Mouse (Mus musculus): ENCODE measurements around the gene Akap11. TPM values are rescaled to one million over a fixed set of nuclear protein-coding genes. Genes with fewer than 3 reads are reported as not detected.

Gene Akap11
- 18.3 and 19.5 TPM in 2 replicates for polyA plus RNA-seq (2014; fragmentation: Nextera tagmentation; extraction: Ambion mirVana)

- H3K9me3 ChIP-seq (ENCODE audit: control insufficient read depth, low read length), result no peaks in the 10 kb centered on the region
- H3K27ac ChIP-seq (ENCODE audit: low read depth, low read length), result peak within 1 kb of the TSS; percentile 84
- H3K36me3 ChIP-seq (ENCODE audit: control insufficient read depth, insufficient read depth, low read length), result no peaks in the 10 kb centered on the region
- peak within 1 kb of the TSS; percentile 83 for H3K4me3 ChIP-seq (ENCODE audit: low read depth, low read length)
- no peaks in the 10 kb centered on the region for H3K27me3 ChIP-seq (ENCODE audit: control insufficient read depth, insufficient read depth, low read length)
- peaks cover 3% of the 10 kb centered on the region for H3K4me1 ChIP-seq (replicated peaks; ENCODE audit: control insufficient read depth, insufficient read depth, low read length)
- peak within 1 kb of the TSS; percentile 78 for H3K4me2 ChIP-seq (ENCODE audit: low read depth, low read length, severe bottlenecking)
- under 1% methylated on average over 78 of the region's 82 CpGs for WGBS
- peak within 1 kb of the TSS; percentile 91 for H3K9ac ChIP-seq (ENCODE audit: low read length)
- DNase-seq (ENCODE audit: low spot score), result peak; percentile 98
- peak; percentile 97 for ATAC-seq (replicated peaks; ENCODE audit: low FRiP score)
Measured at GRCm38 (mm10) chr14:78536281-78537165, at the start of gene Akap11. TSS of gene Akap11 (minus strand) at chr14:78536808.

- no peak overlapping the region for H3K27ac ChIP-seq (ENCODE audit: low read depth, low read length)
- H3K4me2 ChIP-seq (ENCODE audit: low read depth, low read length, severe bottlenecking), result no peak overlapping the region
- no peaks in the 10 kb centered on the region; the same call in 1 of the 2 replicates for H3K36me3 ChIP-seq (ENCODE audit: control insufficient read depth, insufficient read depth, low read length)
- DNase-seq (ENCODE audit: low spot score) (no peak), ATAC-seq (replicated peaks; ENCODE audit: low FRiP score) (no peak)
- H3K4me3 ChIP-seq (ENCODE audit: low read depth, low read length), result no peak overlapping the region
- no peaks in the 10 kb centered on the region for H3K27me3 ChIP-seq (ENCODE audit: control insufficient read depth, insufficient read depth, low read length)
- no peaks in the 10 kb centered on the region for H3K4me1 ChIP-seq (replicated peaks; ENCODE audit: control insufficient read depth, insufficient read depth, low read length)
- no peaks in the 10 kb centered on the region for H3K9me3 ChIP-seq (ENCODE audit: control insufficient read depth, low read length)
- H3K9ac ChIP-seq (ENCODE audit: low read length), result no peak overlapping the region
- 93% methylated on average over 13 of the region's 13 CpGs for WGBS
Measured at GRCm38 (mm10) chr14:78584222-78584621, 47.6 kb upstream of the Akap11 start.

- Histone ChIP-seq H3K27ac (ENCODE audit: low read depth, low read length) (no peak overlapping the region), H3K9ac (ENCODE audit: low read length) (no peak overlapping the region), H3K9me3 (ENCODE audit: control insufficient read depth, low read length) (no peaks in the 10 kb centered on the region), H3K4me3 (ENCODE audit: low read depth, low read length) (no peak overlapping the region), H3K4me1 (replicated peaks; ENCODE audit: control insufficient read depth, insufficient read depth, low read length) (no peaks in the 10 kb centered on the region), H3K4me2 (ENCODE audit: low read depth, low read length, severe bottlenecking) (no peak overlapping the region), H3K36me3 (ENCODE audit: control insufficient read depth, insufficient read depth, low read length) (no peaks in the 10 kb centered on the region; the same call in 1 of the 2 replicates), H3K27me3 (ENCODE audit: control insufficient read depth, insufficient read depth, low read length) (no peaks in the 10 kb centered on the region)
- no peak for ATAC-seq (replicated peaks; ENCODE audit: low FRiP score)
- DNase-seq (ENCODE audit: low spot score), result no peak
Measured at GRCm38 (mm10) chr14:78583168-78583567, 46.6 kb upstream of the Akap11 start.

GRCm38 (mm10) chr14:78575899-78576298 is 39.3 kb upstream of the Akap11 start:
- no peaks in the 10 kb centered on the region for H3K36me3 ChIP-seq (ENCODE audit: control insufficient read depth, insufficient read depth, low read length)
- no peak overlapping the region for H3K4me3 ChIP-seq (ENCODE audit: low read depth, low read length)
- 0 out of 2 replicates have a peak, but pooled peaks cover 2% of the 10 kb centered on the region for H3K9me3 ChIP-seq (ENCODE audit: control insufficient read depth, low read length)
- H3K27ac ChIP-seq (ENCODE audit: low read depth, low read length), result no peak overlapping the region
- 75% methylated on average over 13 of the region's 13 CpGs for WGBS
- ATAC-seq (replicated peaks; ENCODE audit: low FRiP score), result no peak
- H3K4me1 ChIP-seq (replicated peaks; ENCODE audit: control insufficient read depth, insufficient read depth, low read length), result no peaks in the 10 kb centered on the region
- no peaks in the 10 kb centered on the region for H3K27me3 ChIP-seq (ENCODE audit: control insufficient read depth, insufficient read depth, low read length)
- no peak overlapping the region for H3K4me2 ChIP-seq (ENCODE audit: low read depth, low read length, severe bottlenecking)
- H3K9ac ChIP-seq (ENCODE audit: low read length), result no peak overlapping the region
- no peak for DNase-seq (ENCODE audit: low spot score)

GRCm38 (mm10) chr14:78568410-78568809 is 31.8 kb upstream of the Akap11 start:
- DNase-seq (ENCODE audit: low spot score), result no peak
- H3K27ac ChIP-seq (ENCODE audit: low read depth, low read length), result no peak overlapping the region
- no peaks in the 10 kb centered on the region for H3K4me1 ChIP-seq (replicated peaks; ENCODE audit: control insufficient read depth, insufficient read depth, low read length)
- H3K9me3 ChIP-seq (ENCODE audit: control insufficient read depth, low read length), result no peaks in the 10 kb centered on the region
- no peaks in the 10 kb centered on the region for H3K36me3 ChIP-seq (ENCODE audit: control insufficient read depth, insufficient read depth, low read length)
- WGBS, result 91% methylated on average over 5 of the region's 5 CpGs
- ATAC-seq (replicated peaks; ENCODE audit: low FRiP score), result no peak
- no peak overlapping the region for H3K4me2 ChIP-seq (ENCODE audit: low read depth, low read length, severe bottlenecking)
- H3K9ac ChIP-seq (ENCODE audit: low read length), result no peak overlapping the region
- no peaks in the 10 kb centered on the region for H3K27me3 ChIP-seq (ENCODE audit: control insufficient read depth, insufficient read depth, low read length)
- no peak overlapping the region for H3K4me3 ChIP-seq (ENCODE audit: low read depth, low read length)

- no peak for ATAC-seq (replicated peaks; ENCODE audit: low FRiP score)
- WGBS, result 89% methylated on average over 4 of the region's 4 CpGs
Measured at GRCm38 (mm10) chr14:78566431-78566830, 29.8 kb upstream of the Akap11 start.

GRCm38 (mm10) chr14:78564292-78564691 is 27.7 kb upstream of the Akap11 start:
- Histone ChIP-seq H3K4me1 (replicated peaks; ENCODE audit: control insufficient read depth, insufficient read depth, low read length) (no peaks in the 10 kb centered on the region), H3K27me3 (ENCODE audit: control insufficient read depth, insufficient read depth, low read length) (no peaks in the 10 kb centered on the region), H3K9me3 (ENCODE audit: control insufficient read depth, low read length) (no peaks in the 10 kb centered on the region), H3K4me3 (ENCODE audit: low read depth, low read length) (no peak overlapping the region), H3K4me2 (ENCODE audit: low read depth, low read length, severe bottlenecking) (no peak overlapping the region), H3K27ac (ENCODE audit: low read depth, low read length) (no peak overlapping the region), H3K9ac (ENCODE audit: low read length) (no peak overlapping the region), H3K36me3 (ENCODE audit: control insufficient read depth, insufficient read depth, low read length) (no peaks in the 10 kb centered on the region)
- no peak for DNase-seq (ENCODE audit: low spot score)
- ATAC-seq (replicated peaks; ENCODE audit: low FRiP score), result no peak
- WGBS, result 90% methylated on average over 2 of the region's 2 CpGs

More at GRCm38 (mm10) chr14:78566431-78566830, 29.8 kb upstream of the Akap11 start:
- no peak for DNase-seq (ENCODE audit: low spot score)
- no peaks in the 10 kb centered on the region for H3K27me3 ChIP-seq (ENCODE audit: control insufficient read depth, insufficient read depth, low read length)
- no peaks in the 10 kb centered on the region for H3K36me3 ChIP-seq (ENCODE audit: control insufficient read depth, insufficient read depth, low read length)
- no peaks in the 10 kb centered on the region for H3K4me1 ChIP-seq (replicated peaks; ENCODE audit: control insufficient read depth, insufficient read depth, low read length)
- H3K4me2 ChIP-seq (ENCODE audit: low read depth, low read length, severe bottlenecking), result no peak overlapping the region
- H3K9ac ChIP-seq (ENCODE audit: low read length), result no peak overlapping the region
- H3K27ac ChIP-seq (ENCODE audit: low read depth, low read length), result no peak overlapping the region
- no peak overlapping the region for H3K4me3 ChIP-seq (ENCODE audit: low read depth, low read length)
- H3K9me3 ChIP-seq (ENCODE audit: control insufficient read depth, low read length), result no peaks in the 10 kb centered on the region

- H3K27me3 ChIP-seq (ENCODE audit: control insufficient read depth, insufficient read depth, low read length), result no peaks in the 10 kb centered on the region
- no peak overlapping the region for H3K27ac ChIP-seq (ENCODE audit: low read depth, low read length)
- H3K4me2 ChIP-seq (ENCODE audit: low read depth, low read length, severe bottlenecking), result no peak overlapping the region
- H3K4me3 ChIP-seq (ENCODE audit: low read depth, low read length), result no peak overlapping the region
- no peaks in the 10 kb centered on the region for H3K36me3 ChIP-seq (ENCODE audit: control insufficient read depth, insufficient read depth, low read length)
- ATAC-seq (replicated peaks; ENCODE audit: low FRiP score) (no peak), DNase-seq (ENCODE audit: low spot score) (no peak)
- no peak overlapping the region for H3K9ac ChIP-seq (ENCODE audit: low read length)
- H3K4me1 ChIP-seq (replicated peaks; ENCODE audit: control insufficient read depth, insufficient read depth, low read length), result no peaks in the 10 kb centered on the region
- no peaks in the 10 kb centered on the region for H3K9me3 ChIP-seq (ENCODE audit: control insufficient read depth, low read length)
- WGBS, result 72% methylated on average over 7 of the region's 7 CpGs
Measured at GRCm38 (mm10) chr14:78563211-78563610, 26.6 kb upstream of the Akap11 start.

- Histone ChIP-seq H3K36me3 (ENCODE audit: control insufficient read depth, insufficient read depth, low read length) (no peaks in the 10 kb centered on the region), H3K9ac (ENCODE audit: low read length) (no peak overlapping the region), H3K4me3 (ENCODE audit: low read depth, low read length) (no peak overlapping the region), H3K9me3 (ENCODE audit: control insufficient read depth, low read length) (no peaks in the 10 kb centered on the region), H3K4me2 (ENCODE audit: low read depth, low read length, severe bottlenecking) (no peak overlapping the region), H3K4me1 (replicated peaks; ENCODE audit: control insufficient read depth, insufficient read depth, low read length) (no peaks in the 10 kb centered on the region), H3K27ac (ENCODE audit: low read depth, low read length) (no peak overlapping the region), H3K27me3 (ENCODE audit: control insufficient read depth, insufficient read depth, low read length) (no peaks in the 10 kb centered on the region)
- ATAC-seq (replicated peaks; ENCODE audit: low FRiP score) (no peak), DNase-seq (ENCODE audit: low spot score) (no peak)
- 89% methylated on average over 4 of the region's 4 CpGs for WGBS
Measured at GRCm38 (mm10) chr14:78562121-78562520, 25.5 kb upstream of the Akap11 start.

All from forebrain, embryonic 11.5 days (tissue).